Mouse (Mus musculus): ENCODE data around the gene Kctd4. TPM values are rescaled to one million over a fixed set of nuclear protein-coding genes. Genes with fewer than 3 reads are reported as not detected.
"Not testable (repeated sequence)": the region's sequence is repeated elsewhere in the genome, so short reads cannot be mapped to it uniquely, and the experiment has no call there.

The Kctd4 gene
- total RNA-seq (2021) (not detected), polyA plus RNA-seq (2012; rRNA removed) (not detected in 2 replicates)
- long read RNA-seq: 0 reads

- TF ChIP-seq CTCF (IDR thresholded peaks at IDR 0.05): no peak
- no peak for TF ChIP-seq EP300 (IDR thresholded peaks at IDR 0.05; ENCODE audit: insufficient read depth, low read depth, low read length)
- 76% methylated on average over 7 of the region's 7 CpGs for WGBS
- no peaks in the 10 kb centered on the region for H3K79me2 ChIP-seq (replicated peaks; ENCODE audit: control insufficient read depth, insufficient read depth, low read length)
- intact Hi-C loops (cut with DNase I): no loop called here
- H3K27me3 ChIP-seq (ENCODE audit: control insufficient read depth, insufficient read depth, low read length): no peaks in the 10 kb centered on the region
- H3K4me3 ChIP-seq: no peak within 1 kb of the TSS
- no peak for DNase-seq
- no peak within 1 kb of the TSS for H3K9ac ChIP-seq (ENCODE audit: low read depth, low read length)
- no peak within 1 kb of the TSS for H3K27ac ChIP-seq
- no peaks in the 10 kb centered on the region for H3K36me3 ChIP-seq (ENCODE audit: control insufficient read depth, insufficient read depth, low read length)
- no peaks in the 10 kb centered on the region; the same call in 1 of the 2 replicates for H3K4me1 ChIP-seq (ENCODE audit: control insufficient read depth, insufficient read depth, low read length)
Observed at GRCm38 (mm10) chr14:75954766-75955165, at the start of gene Kctd4. Kctd4 (plus strand) TSS chr14:75955009.

- intact Hi-C loops (cut with DNase I): no loop called here
- no peaks in the 10 kb centered on the region; the same call in 1 of the 2 replicates for H3K36me3 ChIP-seq (ENCODE audit: control insufficient read depth, insufficient read depth, low read length)
- H3K9ac ChIP-seq (ENCODE audit: low read depth, low read length): no peak overlapping the region
- H3K27me3 ChIP-seq (ENCODE audit: control insufficient read depth, insufficient read depth, low read length): no peaks in the 10 kb centered on the region
- no peaks in the 10 kb centered on the region; the same call in 1 of the 2 replicates for H3K4me1 ChIP-seq (ENCODE audit: control insufficient read depth, insufficient read depth, low read length)
- TF ChIP-seq POLR2A (IDR thresholded peaks at IDR 0.05; ENCODE audit: insufficient read depth, low read depth, low read length) (no peak), EP300 (IDR thresholded peaks at IDR 0.05; ENCODE audit: insufficient read depth, low read depth, low read length) (no peak), CTCF (IDR thresholded peaks at IDR 0.05) (no peak)
- WGBS: 89% methylated on average over 8 of the region's 8 CpGs
- H3K27ac ChIP-seq: no peak overlapping the region
- no peak for DNase-seq
- no peak overlapping the region for H3K4me3 ChIP-seq
- H3K79me2 ChIP-seq (replicated peaks; ENCODE audit: control insufficient read depth, insufficient read depth, low read length): no peaks in the 10 kb centered on the region
Observed at GRCm38 (mm10) chr14:75906931-75907330, 47.9 kb upstream of the Kctd4 start.

- H3K36me3 ChIP-seq (ENCODE audit: control insufficient read depth, insufficient read depth, low read length): no peaks in the 10 kb centered on the region
Observed at GRCm38 (mm10) chr14:75911968-75912367, 42.8 kb upstream of the Kctd4 start.

GRCm38 (mm10) chr14:75912665-75913064 is 42.1 kb upstream of the Kctd4 start:
- TF ChIP-seq EP300 (IDR thresholded peaks at IDR 0.05; ENCODE audit: insufficient read depth, low read depth, low read length): no peak
- H3K27me3 ChIP-seq (ENCODE audit: control insufficient read depth, insufficient read depth, low read length): no peaks in the 10 kb centered on the region
- H3K36me3 ChIP-seq (ENCODE audit: control insufficient read depth, insufficient read depth, low read length): no peaks in the 10 kb centered on the region
- no peak overlapping the region for H3K9ac ChIP-seq (ENCODE audit: low read depth, low read length)
- no peak for DNase-seq
- H3K79me2 ChIP-seq (replicated peaks; ENCODE audit: control insufficient read depth, insufficient read depth, low read length): no peaks in the 10 kb centered on the region
- no peaks in the 10 kb centered on the region for H3K4me1 ChIP-seq (ENCODE audit: control insufficient read depth, insufficient read depth, low read length)
- H3K27ac ChIP-seq: no peak overlapping the region
- WGBS: 98% methylated on average over 2 of the region's 2 CpGs
- intact Hi-C loops (cut with DNase I): no loop called here
- H3K4me3 ChIP-seq: no peak overlapping the region

More at GRCm38 (mm10) chr14:75911968-75912367, 42.8 kb upstream of the Kctd4 start:
- TF ChIP-seq EP300 (IDR thresholded peaks at IDR 0.05; ENCODE audit: insufficient read depth, low read depth, low read length) (no peak), POLR2A (IDR thresholded peaks at IDR 0.05; ENCODE audit: insufficient read depth, low read depth, low read length) (no peak), CTCF (IDR thresholded peaks at IDR 0.05) (no peak)
- H3K79me2 ChIP-seq (replicated peaks; ENCODE audit: control insufficient read depth, insufficient read depth, low read length): no peaks in the 10 kb centered on the region
- H3K27me3 ChIP-seq (ENCODE audit: control insufficient read depth, insufficient read depth, low read length): no peaks in the 10 kb centered on the region
- no peak overlapping the region for H3K4me3 ChIP-seq
- H3K4me1 ChIP-seq (ENCODE audit: control insufficient read depth, insufficient read depth, low read length): no peaks in the 10 kb centered on the region
- WGBS: 93% methylated on average over 6 of the region's 6 CpGs
- no peak for DNase-seq
- no peak overlapping the region for H3K27ac ChIP-seq
- H3K9ac ChIP-seq (ENCODE audit: low read depth, low read length): no peak overlapping the region
- intact Hi-C loops (cut with DNase I): no loop called here

GRCm38 (mm10) chr14:75923314-75924052 is 31.3 kb upstream of the Kctd4 start:
- intact Hi-C loops (cut with DNase I): no loop called here
- 88% methylated on average over 1 of the region's 1 CpGs for WGBS
- DNase-seq: no peak
- H3K9ac ChIP-seq (ENCODE audit: low read depth, low read length): no peak overlapping the region
- TF ChIP-seq EP300 (IDR thresholded peaks at IDR 0.05; ENCODE audit: insufficient read depth, low read depth, low read length): no peak
- TF ChIP-seq CTCF (IDR thresholded peaks at IDR 0.05): no peak
- no peak for TF ChIP-seq POLR2A (IDR thresholded peaks at IDR 0.05; ENCODE audit: insufficient read depth, low read depth, low read length)
- H3K27ac ChIP-seq: no peak overlapping the region
- H3K36me3 ChIP-seq (ENCODE audit: control insufficient read depth, insufficient read depth, low read length): no peaks in the 10 kb centered on the region
- H3K27me3 ChIP-seq (ENCODE audit: control insufficient read depth, insufficient read depth, low read length): no peaks in the 10 kb centered on the region
- no peaks in the 10 kb centered on the region for H3K79me2 ChIP-seq (replicated peaks; ENCODE audit: control insufficient read depth, insufficient read depth, low read length)
- H3K4me1 ChIP-seq (ENCODE audit: control insufficient read depth, insufficient read depth, low read length): no peaks in the 10 kb centered on the region; the same call in 1 of the 2 replicates
- H3K4me3 ChIP-seq: no peak overlapping the region

GRCm38 (mm10) chr14:75929713-75930112 is 25.1 kb upstream of the Kctd4 start:
- H3K79me2 ChIP-seq (replicated peaks; ENCODE audit: control insufficient read depth, insufficient read depth, low read length); intact Hi-C loops (cut with DNase I): not testable (repeated sequence)
- WGBS: 91% methylated on average over 8 of the region's 8 CpGs

More at GRCm38 (mm10) chr14:75929713-75930112, 25.1 kb upstream of the Kctd4 start:
- H3K4me3 ChIP-seq; H3K36me3 ChIP-seq (ENCODE audit: control insufficient read depth, insufficient read depth, low read length); H3K27ac ChIP-seq; DNase-seq; H3K9ac ChIP-seq (ENCODE audit: low read depth, low read length); H3K27me3 ChIP-seq (ENCODE audit: control insufficient read depth, insufficient read depth, low read length); H3K4me1 ChIP-seq (ENCODE audit: control insufficient read depth, insufficient read depth, low read length): not testable (repeated sequence)
